ENCODE assay signal across 36 mouse cellular contexts in the genomic region with DNA sequence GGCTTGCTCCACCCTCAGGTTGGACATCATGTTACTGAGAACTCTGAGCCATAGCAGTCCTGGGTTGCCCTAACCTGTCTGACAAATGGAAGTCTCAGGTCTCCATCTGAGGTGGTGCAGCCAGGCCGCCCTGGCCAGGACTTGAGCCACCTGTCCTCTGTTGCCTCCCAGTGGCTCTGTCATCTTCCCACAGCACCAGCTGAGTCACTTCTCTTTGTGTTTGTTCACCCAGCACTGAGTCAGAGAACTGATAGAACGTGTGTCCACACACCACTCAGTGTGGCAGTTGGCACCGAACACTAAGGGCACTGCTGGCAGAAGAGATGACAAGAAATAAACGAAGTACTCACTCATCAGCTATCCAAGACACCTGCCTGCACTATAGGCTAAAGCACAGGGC. TPM values are rescaled to one million over a fixed set of nuclear protein-coding genes. Genes with fewer than 3 reads are reported as not detected.
DNase-seq lines count a peak whose midpoint lies in the region; ATAC-seq and TF ChIP-seq lines count a peak whose summit lies in the region.
"Had no signal": no experiment of that assay in that cellular context is flagged by ENCODE, and none has a peak within 500 bp of the region (broad histone marks: within the 10 kb centered on the region; RNA-seq: fewer than 3 reads in every experiment).

No protein-coding gene starts in this region.

- 60% methylated on average over 4 of the region's 4 CpGs for WGBS in stomach, postnatal 0 days

- H3K27ac ChIP-seq in stomach, postnatal 0 days (replicated peaks), result no peak overlapping the region
- H3K27ac ChIP-seq: forebrain, embryonic 13.5 days; heart, embryonic 10.5 days; heart, embryonic 15.5 days; kidney, postnatal 0 days; liver, embryonic 13.5 days; macrophage had no signal

- H3K4me1 ChIP-seq in stomach, postnatal 0 days (replicated peaks; ENCODE audit: control insufficient read depth, insufficient read depth), result no peaks in the 10 kb centered on the region
- H3K4me1 ChIP-seq: heart, embryonic 10.5 days; liver, embryonic 13.5 days had no signal

- peak; percentile 74 for ATAC-seq in stomach, postnatal 0 days (ENCODE audit: low FRiP score, low TSS enrichment)
- ATAC-seq: forebrain, embryonic 13.5 days; intestine, embryonic 16.5 days; lung, postnatal 0 days had no signal

- peak; percentile 11; the same call in 1 of the 2 replicates for TF ChIP-seq CTCF in stomach, postnatal 0 days (IDR thresholded peaks at IDR 0.05; ENCODE audit: low read depth)

- no peak for TF ChIP-seq EP300 in stomach, postnatal 0 days (optimal IDR thresholded peaks at IDR 0.05)

- DNase-seq in adrenal gland, adult (ENCODE audit: inconsistent age in 2 of 2, low spot score in 1 of 2), result peak; percentile 27 to 61
- no peak for DNase-seq in adrenal gland, postnatal 4 days (ENCODE audit: low spot score in 2 of 2)
- DNase-seq in cerebellum, postnatal 10 days, result peak; percentile 38
- DNase-seq in cerebellum, adult 9-10 months, result no peak
- peak; percentile 9 to 40 for DNase-seq in urinary bladder, adult 18-20 months (ENCODE audit: low spot score in 2 of 2)
- no peak for DNase-seq in urinary bladder, adult 2 months (ENCODE audit: low spot score)
- DNase-seq in stomach, postnatal 0 days (ENCODE audit: low spot score), result peak; percentile 26
- no peak for DNase-seq in spleen, postnatal 10 days (ENCODE audit: low spot score in 2 of 2)
- DNase-seq: cerebellum, adult 9-11 months; gastrocnemius, postnatal 25 days; heart, adult 11 months; kidney, adult 8-10 months; kidney, postnatal 4 days; layer of hippocampus, postnatal 36 days; left cerebral cortex, postnatal 4 days; liver, embryonic 13.5 days; lung, adult 18-20 months; midbrain, embryonic 14.5 days had no signal

- no peaks in the 10 kb centered on the region for H3K36me3 ChIP-seq in stomach, postnatal 0 days (ENCODE audit: control insufficient read depth, insufficient read depth, low read length)
- H3K36me3 ChIP-seq: heart, embryonic 15.5 days had no signal

- no peak overlapping the region for H3K9ac ChIP-seq in stomach, postnatal 0 days (ENCODE audit: low read length)
- H3K9ac ChIP-seq: forebrain, embryonic 13.5 days; heart, embryonic 15.5 days; liver, embryonic 13.5 days had no signal

- no peak overlapping the region for H3K4me2 ChIP-seq in stomach, postnatal 0 days (replicated peaks; ENCODE audit: low read depth)
- H3K4me2 ChIP-seq: forebrain, embryonic 13.5 days; heart, embryonic 15.5 days; liver, embryonic 13.5 days had no signal

- no peaks in the 10 kb centered on the region for H3K9me3 ChIP-seq in stomach, postnatal 0 days (ENCODE audit: control insufficient read depth, low read length)
- H3K9me3 ChIP-seq: forebrain, embryonic 13.5 days; heart, embryonic 10.5 days; heart, embryonic 15.5 days; liver, embryonic 13.5 days had no signal

- H3K27me3 ChIP-seq in stomach, postnatal 0 days (ENCODE audit: control insufficient read depth, insufficient read depth, low read length), result no peaks in the 10 kb centered on the region
- H3K27me3 ChIP-seq: CH12.LX; forebrain, embryonic 13.5 days; heart, embryonic 15.5 days; liver, embryonic 13.5 days had no signal

- H3K4me3 ChIP-seq in stomach, postnatal 0 days (ENCODE audit: low read depth, low read length), result no peak overlapping the region
- H3K4me3 ChIP-seq: forebrain, embryonic 13.5 days; heart, embryonic 10.5 days; heart, embryonic 15.5 days; liver, embryonic 13.5 days had no signal

RNA-seq across cellular contexts. Expression of gene Alppl2, which starts 38.4 kb away (rescaled TPM):
- total RNA-seq in adrenal gland, postnatal 4 days (2021), result not detected
- not detected in 2 replicates for polyA plus RNA-seq in urinary bladder, adult 2 months (2012; rRNA removed)
- not detected in 2 replicates for polyA plus RNA-seq in stomach, postnatal 0 days (2015; fragmentation: Nextera tagmentation; extraction: Ambion mirVana)
- total RNA-seq: CH12.LX; gastrocnemius, adult 18-20 months; gastrocnemius, postnatal 25 days; heart, postnatal 25 days; layer of hippocampus, postnatal 36 days; left cerebral cortex, postnatal 4 days; megakaryocyte-erythroid progenitor cell, adult 5-6 weeks; monocyte, adult 5-6 weeks; neutrophil, adult 5-6 weeks had no signal
- polyA plus RNA-seq: embryonic facial prominence, embryonic 11.5 days; forebrain, embryonic 13.5 days; heart, embryonic 10.5 days; heart, embryonic 15.5 days; hindbrain, embryonic 11.5 days; intestine, embryonic 16.5 days; kidney, postnatal 0 days; limb, embryonic 14.5 days; liver, embryonic 13.5 days; macrophage; midbrain, embryonic 14.5 days; stomach, embryonic 14.5 days had no signal

RNA-seq across cellular contexts. Expression of gene Alpi, which starts 50.0 kb away (rescaled TPM):
- total RNA-seq in adrenal gland, postnatal 4 days (2021), result not detected
- polyA plus RNA-seq in urinary bladder, adult 2 months (2012; rRNA removed), result 0.06 TPM in 1 of 2 replicates, not detected in the other
- polyA plus RNA-seq in stomach, postnatal 0 days (2015; fragmentation: Nextera tagmentation; extraction: Ambion mirVana), result 5.7 and 11.4 TPM in 2 replicates
- total RNA-seq: CH12.LX; ES-E14; gastrocnemius, adult 18-20 months; gastrocnemius, postnatal 25 days; heart, postnatal 25 days; layer of hippocampus, postnatal 36 days; left cerebral cortex, postnatal 4 days; megakaryocyte-erythroid progenitor cell, adult 5-6 weeks; monocyte, adult 5-6 weeks; neutrophil, adult 5-6 weeks had no signal
- polyA plus RNA-seq: embryonic facial prominence, embryonic 11.5 days; forebrain, embryonic 13.5 days; heart, embryonic 10.5 days; heart, embryonic 15.5 days; hindbrain, embryonic 11.5 days; kidney, postnatal 0 days; liver, embryonic 13.5 days; lung, postnatal 0 days; macrophage; midbrain, embryonic 14.5 days had no signal

Comparison
In these comparisons a context has a peak if more than half of its experiments do, and no peak if none do; other contexts are left out.
1. DNase-seq: peak in adrenal gland, adult (2 of 2), cerebellum, postnatal 10 days (2 of 2), urinary bladder, adult 18-20 months (2 of 2) and stomach, postnatal 0 days (single experiment); none in adrenal gland, postnatal 4 days (0 of 2), cerebellum, adult 9-10 months (single experiment), urinary bladder, adult 2 months (single experiment) and spleen, postnatal 10 days (0 of 2).